Mouse (Mus musculus): Measurements from ENCODE around the gene Aaas.

Aaas gene

GRCm38 (mm10) chr15:102350138-102350941, at the start of gene Aaas:
Gene Aaas (minus strand): TSS chr15:102350771.
- DNase-seq: peak; percentile 95 to 97

GRCm38 (mm10) chr15:102399229-102400221, 49.0 kb upstream of the Aaas start:
- peak; percentile 94 to 97 for DNase-seq

- no peak for DNase-seq
Measured at GRCm38 (mm10) chr15:102398629-102399028, 48.1 kb upstream of the Aaas start.

- peak in 1 of 2 experiments; percentile 31 for DNase-seq
Measured at GRCm38 (mm10) chr15:102395061-102395460, 44.5 kb upstream of the Aaas start.

GRCm38 (mm10) chr15:102393584-102394014, 43.0 kb upstream of the Aaas start:
- peak in 1 of 2 experiments; percentile 44 for DNase-seq

- no peak for DNase-seq
Measured at GRCm38 (mm10) chr15:102392520-102392919, 41.9 kb upstream of the Aaas start.

GRCm38 (mm10) chr15:102388942-102389341, 38.4 kb upstream of the Aaas start:
- no peak for DNase-seq

- no peak for DNase-seq
Measured at GRCm38 (mm10) chr15:102386640-102387039, 36.1 kb upstream of the Aaas start.

GRCm38 (mm10) chr15:102383671-102384070, 33.1 kb upstream of the Aaas start:
- DNase-seq: no peak

GRCm38 (mm10) chr15:102381575-102381974, 31.0 kb upstream of the Aaas start:
- DNase-seq: peak; percentile 84 to 89

- DNase-seq: peak; percentile 63 to 79
Measured at GRCm38 (mm10) chr15:102377810-102378262, 27.3 kb upstream of the Aaas start.

- DNase-seq: peak; percentile 90 to 93
Measured at GRCm38 (mm10) chr15:102377163-102377543, 26.6 kb upstream of the Aaas start.

- DNase-seq: peak; percentile 61 to 71
Measured at GRCm38 (mm10) chr15:102376453-102377162, 26.0 kb upstream of the Aaas start.

- DNase-seq: no peak
Measured at GRCm38 (mm10) chr15:102370727-102371126, 20.2 kb upstream of the Aaas start.

- no peak for DNase-seq
Measured at GRCm38 (mm10) chr15:102369972-102370371, 19.4 kb upstream of the Aaas start.

- no peak for DNase-seq
Measured at GRCm38 (mm10) chr15:102366733-102367344, 16.3 kb upstream of the Aaas start, which contains the start of gene Sp7. Gene Sp7 (minus strand): TSS chr15:102367182.

- DNase-seq: no peak
Measured at GRCm38 (mm10) chr15:102366238-102366637, 15.7 kb upstream of the Aaas start.

- no peak for DNase-seq
Measured at GRCm38 (mm10) chr15:102364678-102365077, 14.1 kb upstream of the Aaas start.

GRCm38 (mm10) chr15:102362648-102363047, 12.1 kb upstream of the Aaas start:
- peak; percentile 21 to 40 for DNase-seq

- DNase-seq: no peak
Measured at GRCm38 (mm10) chr15:102358834-102359233, 8.3 kb upstream of the Aaas start.

- no peak for DNase-seq
Measured at GRCm38 (mm10) chr15:102358126-102358525, 7.6 kb upstream of the Aaas start.
